Mouse (Mus musculus) forebrain, embryonic 11.5 days (tissue): ENCODE measurements around the gene Vat1. TPM values are rescaled to one million over a fixed set of nuclear protein-coding genes. Genes with fewer than 3 reads are reported as not detected.
A peak's percentile ranks its signal among the peaks of the same experiment; 100 is the strongest.

Experiments
- ATAC-seq: fragments of 200-750 bp; cut with Nextera tagmentation; replicated peaks from 2 replicates; pipeline ENCODE4 v1.8.0; 2017; ENCODE audit warnings: moderate TSS enrichment; ENCODE audit not compliant: low FRiP score
- DNase-seq: peaks from one replicate; pipeline ENCODE4 v3.0.0-alpha.2; 2017; ENCODE audit warnings: low spot score
- H3K27ac ChIP-seq: fragments of 300-500 bp; sonication (generic); 2 replicates; pipeline ENCODE4 v1.5.1; 2014; ENCODE audit warnings: low read depth, low read length
- H3K27me3 ChIP-seq: fragments of 300-500 bp; sonication (generic); 2 replicates; pipeline ENCODE4 v1.6.1; 2014; ENCODE audit warnings: mild to moderate bottlenecking, low read length, mixed read lengths; ENCODE audit not compliant: control insufficient read depth, insufficient read depth
- H3K36me3 ChIP-seq: fragments of 300-500 bp; sonication (generic); 2 replicates; pipeline ENCODE4 v1.6.1; 2014; ENCODE audit warnings: mild to moderate bottlenecking, low read length, moderate library complexity, mixed read lengths; ENCODE audit not compliant: control insufficient read depth, insufficient read depth
- H3K4me1 ChIP-seq: fragments of 300-500 bp; sonication (generic); replicated peaks from 2 replicates; pipeline ENCODE4 v1.6.1; 2014; ENCODE audit warnings: low read length, mixed read lengths; ENCODE audit not compliant: control insufficient read depth, insufficient read depth
- H3K4me2 ChIP-seq: fragments of 300-500 bp; sonication (generic); 2 replicates; pipeline ENCODE4 v1.6.1; 2014; ENCODE audit warnings: low read depth, mild to moderate bottlenecking, low read length, moderate library complexity, mixed read lengths; ENCODE audit not compliant: severe bottlenecking
- H3K4me3 ChIP-seq: fragments of 300-500 bp; sonication (generic); 2 replicates; pipeline ENCODE4 v1.5.1; 2014; ENCODE audit warnings: low read depth, low read length
- H3K9ac ChIP-seq: fragments of 300-500 bp; sonication (generic); 2 replicates; pipeline ENCODE4 v1.6.1; 2014; ENCODE audit warnings: low read length
- H3K9me3 ChIP-seq: fragments of 300-500 bp; sonication (generic); 2 replicates; pipeline ENCODE4 v1.6.1; 2016; ENCODE audit warnings: low read length, mixed read lengths; ENCODE audit not compliant: control insufficient read depth
- WGBS: fragments of 180-500 bp; shearing (Covaris S2); extraction: QIAGEN DNeasy Blood & Tissue Kit; methylation state at CpG from one replicate; pipeline ENCODE4 v1.1.7; 2014; 5-methylcytosine and 5-hydroxymethylcytosine counted together
- polyA plus RNA-seq: library from polyadenylated mRNA; unstranded; fragments of >200 nt; fragmentation: Nextera tagmentation; extraction: Ambion mirVana; gene quantifications from 2 replicates; pipeline ENCODE4 v1.2.1, GENCODE M21; 2014

Vat1 gene
- polyA plus RNA-seq, 1 experiment from 2014 or later = 47.0 TPM

DNA sequence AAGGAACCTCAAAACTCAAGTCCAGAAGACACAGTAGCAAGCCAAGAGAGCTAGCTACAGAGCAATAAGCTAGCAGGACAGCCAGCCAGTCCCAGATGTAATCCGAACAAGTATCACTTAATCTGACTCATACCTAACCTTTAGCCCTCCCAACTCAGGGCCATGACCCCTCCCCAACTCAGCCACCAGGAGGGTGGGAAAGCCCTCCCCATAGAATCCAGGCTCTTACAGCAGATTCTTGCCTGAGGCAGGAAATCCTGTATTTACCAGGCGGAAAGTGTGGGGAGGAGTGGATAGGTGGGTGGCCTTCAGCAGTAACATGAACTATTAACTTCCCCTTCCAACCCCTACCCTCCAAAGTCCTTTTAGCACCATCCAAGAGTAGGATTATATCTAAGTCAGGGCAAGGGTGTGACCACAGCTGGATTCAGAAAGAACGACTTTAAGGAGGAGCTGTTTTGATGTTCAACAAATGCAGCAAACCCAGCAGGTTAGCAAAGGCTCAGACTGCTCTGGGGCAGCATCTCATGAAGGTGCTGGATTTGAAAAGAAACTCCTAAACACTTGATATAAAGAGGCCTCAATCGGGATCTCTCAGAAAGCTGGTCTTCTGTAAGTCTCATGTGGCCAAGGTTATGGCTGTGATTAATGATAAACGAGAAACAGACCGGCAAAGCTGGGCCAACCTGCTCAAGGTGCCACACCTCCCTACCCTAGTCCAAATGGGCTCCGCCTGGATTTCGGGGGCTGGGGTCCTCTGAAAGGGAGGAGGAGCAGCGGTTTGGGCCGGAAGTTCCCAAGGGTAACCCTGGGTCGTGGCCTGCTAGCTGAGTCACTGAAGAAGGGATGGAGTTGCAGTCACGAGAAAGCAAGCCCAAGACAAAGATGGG lies 1.6 kb downstream of the Vat1 start, which contains the start of gene Rnd2:
Rnd2 (plus strand) TSS at position 789 of the 890 bp plus-strand sequence.
- H3K9ac ChIP-seq = peak within 1 kb of the TSS; percentile 66
- peak within 1 kb of the TSS; percentile 63 for H3K27ac ChIP-seq
- WGBS = 15% methylated on average over 12 of the region's 12 CpGs
- H3K4me3 ChIP-seq = peak within 1 kb of the TSS; percentile 72
- DNase-seq = no peak
- H3K4me2 ChIP-seq = peak within 1 kb of the TSS; percentile 96
- no peak for ATAC-seq
- H3K4me1 ChIP-seq = peaks cover 20% of the 10 kb centered on the region
- no peaks in the 10 kb centered on the region for H3K36me3 ChIP-seq
- H3K27me3 ChIP-seq = no peaks in the 10 kb centered on the region
- no peaks in the 10 kb centered on the region for H3K9me3 ChIP-seq

DNA sequence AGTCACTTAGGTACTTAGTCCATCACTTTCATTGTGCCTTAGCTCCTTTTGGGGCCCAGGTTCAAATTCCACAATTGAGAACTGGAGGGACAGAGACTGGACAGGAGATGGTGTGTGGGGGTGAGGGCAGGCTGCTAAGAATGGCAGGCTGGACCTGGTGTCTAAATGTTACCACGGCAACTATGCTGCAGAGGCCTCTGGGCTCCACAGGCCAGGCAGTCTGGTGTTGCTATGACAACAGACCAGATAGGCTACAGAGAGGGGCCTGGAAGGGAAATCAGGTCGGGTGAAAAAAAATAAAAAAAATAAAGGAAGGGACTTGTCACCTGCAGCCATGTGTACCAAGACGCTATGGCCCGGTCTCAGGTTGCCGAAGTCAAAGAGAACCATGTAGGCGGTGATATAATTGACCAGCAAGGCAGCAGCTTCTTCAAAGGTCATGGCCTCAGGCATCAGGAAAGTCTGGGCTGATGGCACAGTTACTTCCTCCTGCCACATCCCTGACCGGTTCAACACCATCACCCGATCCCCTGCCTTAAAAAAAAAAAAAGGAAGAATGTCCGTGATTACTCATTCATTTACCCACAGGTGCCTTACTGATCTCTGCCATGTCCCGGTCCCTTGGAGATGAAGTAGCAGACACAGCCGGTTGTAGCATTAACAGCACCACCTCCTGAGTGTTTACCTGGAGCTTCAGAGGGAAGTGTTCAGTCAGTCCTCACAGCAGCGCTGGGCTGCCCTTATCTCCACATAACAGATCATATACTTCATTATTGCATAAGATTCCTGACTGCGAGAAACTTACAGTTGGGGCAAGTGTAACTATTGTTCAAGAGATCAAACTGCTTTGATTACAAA lies 3.2 kb downstream of the Vat1 start:
- peaks cover 17% of the 10 kb centered on the region for H3K4me1 ChIP-seq
- no peak overlapping the region for H3K4me3 ChIP-seq
- no peaks in the 10 kb centered on the region for H3K36me3 ChIP-seq
- no peaks in the 10 kb centered on the region for H3K27me3 ChIP-seq
- no peaks in the 10 kb centered on the region for H3K9me3 ChIP-seq
- ATAC-seq (peak; percentile 44; the same call in 1 of the 2 replicates), DNase-seq (no peak)
- no peak overlapping the region for H3K27ac ChIP-seq
- 0 out of 2 replicates have a peak overlapping the region, but pooled peaks have one; percentile 15 for H3K4me2 ChIP-seq
- H3K9ac ChIP-seq = 0 out of 2 replicates have a peak overlapping the region, but pooled peaks have one; percentile 6
- WGBS = 42% methylated on average over 13 of the region's 13 CpGs

DNA sequence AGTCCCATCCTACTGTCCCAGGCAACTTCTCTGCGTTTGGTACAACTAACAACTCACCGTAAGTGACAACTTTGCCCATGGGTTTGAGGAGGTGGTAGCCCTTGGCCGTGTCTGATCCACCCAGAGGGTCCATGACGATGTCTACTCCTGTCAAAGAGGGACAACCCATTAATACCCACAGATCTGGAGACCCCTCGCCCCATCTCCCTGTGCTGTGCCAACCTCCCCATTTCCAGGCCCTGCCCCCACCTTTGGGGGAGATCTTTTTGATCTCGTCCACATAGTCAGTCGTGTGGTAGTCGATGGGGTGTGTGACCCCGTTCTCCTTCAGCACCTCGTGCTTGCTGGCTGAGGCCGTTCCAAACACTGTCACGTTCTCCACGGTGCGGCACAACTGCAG lies 3.9 kb downstream of the Vat1 start:
- H3K27me3 ChIP-seq = no peaks in the 10 kb centered on the region
- 0 out of 2 replicates have a peak overlapping the region, but pooled peaks have one; percentile 6 for H3K9ac ChIP-seq
- H3K27ac ChIP-seq = no peak overlapping the region
- no peaks in the 10 kb centered on the region for H3K36me3 ChIP-seq
- H3K4me1 ChIP-seq = peaks cover 17% of the 10 kb centered on the region
- ATAC-seq (no peak), DNase-seq (no peak)
- no peak overlapping the region for H3K4me3 ChIP-seq
- WGBS = 82% methylated on average over 14 of the region's 14 CpGs
- H3K4me2 ChIP-seq = 0 out of 2 replicates have a peak overlapping the region, but pooled peaks have one; percentile 5
- H3K9me3 ChIP-seq = no peaks in the 10 kb centered on the region

DNA sequence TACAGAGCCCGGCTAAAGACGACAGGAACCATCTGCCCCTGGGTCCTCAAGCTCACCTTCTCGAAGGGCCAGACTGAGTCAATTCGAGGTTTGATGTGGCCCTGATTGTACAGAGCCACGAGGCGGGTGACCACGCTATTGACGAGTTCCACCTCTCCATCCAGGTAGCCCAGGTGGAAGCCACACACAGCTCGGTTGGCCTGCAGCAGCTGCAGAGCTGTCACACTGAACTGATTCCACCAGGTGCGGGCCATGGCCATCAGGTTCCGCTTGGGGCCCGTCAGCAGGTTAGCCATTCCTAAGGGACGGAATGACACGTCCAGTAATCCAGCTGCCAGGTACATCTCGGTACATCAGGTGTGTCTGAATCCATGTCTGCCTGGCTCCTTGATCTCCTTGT lies 5.7 kb downstream of the Vat1 start:
- Histone ChIP-seq H3K27ac (no peak overlapping the region), H3K36me3 (no peaks in the 10 kb centered on the region), H3K4me3 (no peak overlapping the region), H3K9me3 (no peaks in the 10 kb centered on the region), H3K27me3 (no peaks in the 10 kb centered on the region), H3K4me1 (peaks cover 17% of the 10 kb centered on the region), H3K4me2 (no peak overlapping the region), H3K9ac (no peak overlapping the region)
- WGBS = 90% methylated on average over 15 of the region's 15 CpGs
- DNase-seq (no peak), ATAC-seq (no peak)

DNA sequence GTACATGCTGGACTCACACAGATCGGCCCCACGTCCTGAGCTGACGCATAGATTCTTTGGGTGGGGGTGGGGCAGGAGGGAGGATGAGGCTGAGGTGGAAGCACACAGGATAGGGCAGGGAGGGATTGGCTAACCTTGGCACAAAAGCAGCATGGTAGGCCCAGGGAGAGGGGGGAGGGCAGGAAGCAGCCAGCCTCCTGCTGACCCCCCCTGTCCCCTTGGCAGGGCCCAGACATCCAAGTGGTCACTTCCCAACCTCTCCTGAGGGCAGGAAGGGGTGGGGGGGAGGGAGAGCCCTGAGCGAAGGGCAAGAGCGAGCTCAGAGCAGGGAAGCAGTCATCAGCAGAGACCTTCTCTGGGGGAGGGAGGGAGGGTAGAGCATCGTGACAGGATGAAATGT lies 6.3 kb downstream of the Vat1 start:
- Histone ChIP-seq H3K4me1 (peaks cover 17% of the 10 kb centered on the region), H3K4me2 (no peak overlapping the region), H3K9ac (no peak overlapping the region), H3K27me3 (no peaks in the 10 kb centered on the region), H3K36me3 (no peaks in the 10 kb centered on the region), H3K9me3 (no peaks in the 10 kb centered on the region), H3K4me3 (no peak overlapping the region), H3K27ac (no peak overlapping the region)
- no peak for DNase-seq
- 43% methylated on average over 6 of the region's 6 CpGs for WGBS
- no peak for ATAC-seq

DNA sequence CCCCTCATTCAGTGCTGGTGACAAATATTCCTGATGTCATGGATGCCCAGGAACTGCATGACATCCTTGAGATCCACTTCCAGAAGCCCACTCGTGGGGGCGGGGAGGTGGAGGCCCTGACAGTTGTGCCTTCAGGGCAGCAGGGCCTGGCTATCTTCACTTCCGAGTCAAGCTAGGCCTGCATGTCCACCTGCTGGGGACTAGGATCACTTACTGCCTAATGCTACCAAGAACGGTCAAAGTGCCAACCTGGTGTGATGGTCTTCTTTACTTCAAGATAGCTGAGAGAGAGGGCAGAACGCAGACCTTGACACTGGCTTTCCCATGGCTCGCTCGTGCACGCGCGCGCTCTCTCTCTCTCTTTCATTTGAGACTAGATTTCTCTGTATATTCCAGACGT lies 7.8 kb downstream of the Vat1 start:
- H3K9ac ChIP-seq = no peak overlapping the region
- no peaks in the 10 kb centered on the region for H3K9me3 ChIP-seq
- 86% methylated on average over 12 of the region's 12 CpGs for WGBS
- no peaks in the 10 kb centered on the region for H3K27me3 ChIP-seq
- H3K36me3 ChIP-seq = no peaks in the 10 kb centered on the region
- no peak overlapping the region for H3K4me2 ChIP-seq
- no peak for ATAC-seq
- DNase-seq = no peak
- H3K27ac ChIP-seq = no peak overlapping the region
- peaks cover 13% of the 10 kb centered on the region; the same call in 1 of the 2 replicates for H3K4me1 ChIP-seq
- H3K4me3 ChIP-seq = no peak overlapping the region

DNA sequence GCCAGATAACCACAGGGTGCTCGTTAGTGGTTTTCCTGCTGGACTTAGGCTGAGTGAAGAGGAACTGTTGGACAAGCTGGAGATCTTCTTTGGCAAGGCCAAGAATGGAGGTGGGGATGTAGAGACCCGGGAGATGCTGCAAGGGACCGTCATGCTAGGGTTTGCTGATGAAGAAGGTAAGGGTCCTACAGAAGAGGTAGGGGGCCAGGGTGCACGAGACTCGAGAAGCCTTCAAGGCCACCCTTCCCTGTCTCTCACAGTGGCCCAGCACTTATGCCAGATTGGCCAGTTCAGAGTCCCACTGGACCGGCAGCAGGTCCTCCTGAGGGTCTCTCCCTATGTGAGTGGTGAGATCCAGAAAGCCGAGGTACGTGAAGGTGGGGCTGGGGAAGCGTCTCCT lies 8.4 kb downstream of the Vat1 start:
- no peaks in the 10 kb centered on the region for H3K27me3 ChIP-seq
- H3K4me3 ChIP-seq = no peak overlapping the region
- H3K4me2 ChIP-seq = no peak overlapping the region
- H3K4me1 ChIP-seq = peaks cover 9% of the 10 kb centered on the region; the same call in 1 of the 2 replicates
- H3K9ac ChIP-seq = no peak overlapping the region
- H3K27ac ChIP-seq = no peak overlapping the region
- no peaks in the 10 kb centered on the region for H3K9me3 ChIP-seq
- no peaks in the 10 kb centered on the region for H3K36me3 ChIP-seq
- ATAC-seq = no peak
- 89% methylated on average over 9 of the region's 9 CpGs for WGBS
- DNase-seq = no peak

DNA sequence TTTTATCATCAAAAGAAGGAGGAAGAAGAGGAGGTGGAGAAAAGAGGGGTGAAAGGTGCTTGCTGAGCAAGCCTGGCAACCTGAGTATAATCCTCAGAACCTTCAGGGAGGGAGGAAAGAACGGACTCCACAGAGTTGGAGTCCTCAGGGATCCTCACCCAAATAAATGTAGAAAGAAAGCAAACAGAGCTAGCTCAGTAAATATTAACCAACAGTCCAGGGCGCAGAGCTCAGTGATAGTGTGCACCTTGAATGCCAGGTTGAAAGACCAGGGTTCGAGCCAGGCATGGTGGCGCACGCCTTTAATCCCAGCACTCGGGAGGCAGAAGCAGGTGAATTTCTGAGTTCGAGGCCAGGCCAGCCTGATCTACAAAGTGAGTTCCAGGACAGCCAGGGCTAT lies 10.4 kb downstream of the Vat1 start:
- Histone ChIP-seq H3K4me3 (no peak overlapping the region), H3K36me3 (no peaks in the 10 kb centered on the region), H3K4me2 (no peak overlapping the region), H3K27me3 (no peaks in the 10 kb centered on the region), H3K9me3 (no peaks in the 10 kb centered on the region), H3K9ac (no peak overlapping the region), H3K4me1 (peaks cover 3% of the 10 kb centered on the region; the same call in 1 of the 2 replicates), H3K27ac (no peak overlapping the region)
- 89% methylated on average over 7 of the region's 7 CpGs for WGBS
- ATAC-seq = no peak
- peak; percentile 30 for DNase-seq
